16 mouse cellular contexts compared by ENCODE assay signal in genomic region chr7:44523056-44523455, GRCm38 (mm10). TPM values are rescaled to one million over a fixed set of nuclear protein-coding genes. Genes with fewer than 3 reads are reported as not detected.
DNase-seq lines count a peak whose midpoint lies in the region.
"Had no signal": no experiment of that assay in that cellular context is flagged by ENCODE, and none has a peak within 500 bp of the region (broad histone marks: within the 10 kb centered on the region; RNA-seq: fewer than 3 reads in every experiment).

No protein-coding gene starts in this region.

- intact Hi-C loops in heart, postnatal 10 days (cut with DNase I) = loop anchor here (5.0 kb wide), 2 partner anchors 124 to 179 kb away; no protein-coding TSS in a partner anchor

- peak; percentile 86 for DNase-seq in gastrocnemius, adult 18-20 months (ENCODE audit: low spot score)
- DNase-seq in gastrocnemius, postnatal 4 days (ENCODE audit: low spot score in 2 of 2) = no peak
- DNase-seq in gastrocnemius, postnatal 25 days = peak; percentile 82
- peak; percentile 95 for DNase-seq in skeletal muscle tissue, adult 2 months (ENCODE audit: low read depth, low spot score)
- no peak for DNase-seq in heart, postnatal 10 days
- no peak for DNase-seq in heart, postnatal 4 days
- DNase-seq: adrenal gland, adult 8-10 months; adrenal gland, postnatal 25 days; cerebellum, adult 11-12 months; cerebellum, adult 8-10 months; cerebellum, postnatal 10 days; cerebellum, postnatal 36 days; embryo, embryonic 11 days; heart, adult 2 months; kidney, adult 11 months had no signal

RNA-seq across cellular contexts. Expression of gene Mybpc2, which starts 1.4 kb away (rescaled TPM):
- 1,000 to 10,000 TPM; 4,330 to 4,768 TPM for total RNA-seq in gastrocnemius, adult 18-20 months (2021)
- total RNA-seq in gastrocnemius, postnatal 4 days (2021) = 100 to 1,000 TPM; 438 to 552 TPM
- total RNA-seq in gastrocnemius, postnatal 25 days (2021) = 1,000 to 10,000 TPM; 3,676 to 4,447 TPM
- 10 to 100 TPM; 16.3 to 22.2 TPM for total RNA-seq in heart, postnatal 10 days (2021)
- 10 to 100 TPM; 15.3 to 15.8 TPM for total RNA-seq in heart, postnatal 4 days (2021)
- total RNA-seq: adrenal gland, postnatal 25 days; granulocyte monocyte progenitor cell, adult 5-6 weeks had no signal

RNA-seq across cellular contexts. Expression of gene Spib, which starts 8.8 kb away (rescaled TPM):
- total RNA-seq in gastrocnemius, adult 18-20 months (2021) = under 1 TPM in 1 of 2 experiments, not detected in 1; 0.14 TPM
- total RNA-seq in gastrocnemius, postnatal 4 days (2021) = under 1 TPM; 0.26 to 0.27 TPM
- under 1 TPM in 1 of 2 experiments, not detected in 1; 0.24 TPM for total RNA-seq in gastrocnemius, postnatal 25 days (2021)
- total RNA-seq in heart, postnatal 10 days (2021) = 1 to 10 TPM; 1.1 to 1.3 TPM
- under 1 TPM; 0.43 to 0.76 TPM for total RNA-seq in heart, postnatal 4 days (2021)
- total RNA-seq: granulocyte monocyte progenitor cell, adult 5-6 weeks had no signal

RNA-seq across cellular contexts. Expression of gene Pold1, which starts 25.6 kb away (rescaled TPM):
- total RNA-seq in gastrocnemius, adult 18-20 months (2021) = 1 to 10 TPM; 4.6 to 4.8 TPM
- 10 to 100 TPM; 32.0 to 35.2 TPM for total RNA-seq in gastrocnemius, postnatal 4 days (2021)
- total RNA-seq in gastrocnemius, postnatal 25 days (2021) = 1 to 10 TPM; 4.7 to 5.2 TPM
- total RNA-seq in heart, postnatal 10 days (2021) = 10 to 100 TPM; 18.7 to 24.5 TPM
- total RNA-seq in heart, postnatal 4 days (2021) = 10 to 100 TPM; 42.4 to 46.5 TPM

RNA-seq across cellular contexts. Expression of gene Fam71e1, which starts 26.7 kb away (rescaled TPM):
- 1 to 10 TPM; 3.5 to 5.0 TPM for total RNA-seq in gastrocnemius, adult 18-20 months (2021)
- total RNA-seq in gastrocnemius, postnatal 4 days (2021) = 1 to 10 TPM; 6.2 to 6.8 TPM
- 1 to 10 TPM; 2.5 to 2.9 TPM for total RNA-seq in gastrocnemius, postnatal 25 days (2021)
- 1 to 10 TPM; 5.1 to 6.0 TPM for total RNA-seq in heart, postnatal 10 days (2021)
- total RNA-seq in heart, postnatal 4 days (2021) = 1 to 10 TPM; 6.3 to 6.7 TPM

RNA-seq across cellular contexts. Expression of gene Emc10, which starts 26.7 kb away (rescaled TPM):
- 10 to 100 TPM; 48.2 to 49.0 TPM for total RNA-seq in gastrocnemius, adult 18-20 months (2021)
- total RNA-seq in gastrocnemius, postnatal 4 days (2021) = 10 to 100 TPM; 60.1 to 65.3 TPM
- total RNA-seq in gastrocnemius, postnatal 25 days (2021) = 10 to 100 TPM; 41.4 to 53.2 TPM
- total RNA-seq in heart, postnatal 10 days (2021) = 100 to 1,000 TPM; 101 to 102 TPM
- total RNA-seq in heart, postnatal 4 days (2021) = 10 to 100 TPM; 91.4 to 93.4 TPM

Comparison
In these comparisons a context has a peak if more than half of its experiments do, and no peak if none do; other contexts are left out.
1. DNase-seq: peak in gastrocnemius, adult 18-20 months (single experiment), gastrocnemius, postnatal 25 days (single experiment) and skeletal muscle tissue, adult 2 months (single experiment); none in gastrocnemius, postnatal 4 days (0 of 2), heart, postnatal 10 days (0 of 2) and heart, postnatal 4 days (single experiment).
2. RNA of gene Mybpc2, which starts 1.4 kb away (total RNA-seq): 4,330 to 4,768 TPM in gastrocnemius, adult 18-20 months, 3,676 to 4,447 TPM in gastrocnemius, postnatal 25 days and 438 to 552 TPM in gastrocnemius, postnatal 4 days; 16.3 to 22.2 TPM in heart, postnatal 10 days and 15.3 to 15.8 TPM in heart, postnatal 4 days; every median in the first group is over 10 times any median in the second.